Mouse (Mus musculus) liver, adult 2 months (tissue): Measurements from ENCODE around the gene Dram1. TPM values are rescaled to one million over a fixed set of nuclear protein-coding genes. Genes with fewer than 3 reads are reported as not detected.
A peak's percentile ranks its signal among the peaks of the same experiment; 100 is the strongest.

Experiments
- DNase-seq: peaks from one replicate; pipeline ENCODE4 v3.0.0-alpha.2; 2011; ENCODE audit warnings: low read depth, low spot score; ENCODE audit errors: extremely low read depth
- H3K27ac ChIP-seq: fragments of 200-500 bp; replicated peaks from 2 replicates; pipeline ENCODE4 v1.5.1; 2012; ENCODE audit warnings: low read depth, mild to moderate bottlenecking, control low read depth, inconsistent platforms, low read length; ENCODE audit not compliant: insufficient read depth
- H3K27me3 ChIP-seq: fragments of 200-500 bp; 2 replicates; pipeline ENCODE4 v1.6.1; 2012; ENCODE audit warnings: mild to moderate bottlenecking, moderate library complexity, low read length, inconsistent platforms; ENCODE audit not compliant: control insufficient read depth, insufficient read depth
- H3K36me3 ChIP-seq: fragments of 200-500 bp; 2 replicates; pipeline ENCODE4 v1.6.1; 2012; ENCODE audit warnings: low read length, inconsistent platforms; ENCODE audit not compliant: control insufficient read depth, insufficient read depth
- H3K4me1 ChIP-seq: fragments of 200-500 bp; 2 replicates; pipeline ENCODE4 v1.6.1; 2011; ENCODE audit warnings: low read length; ENCODE audit not compliant: control insufficient read depth, insufficient read depth
- H3K4me3 ChIP-seq: fragments of 200-500 bp; 2 replicates; pipeline ENCODE4 v1.5.1; 2011; ENCODE audit warnings: low read depth, mild to moderate bottlenecking, control low read depth, low read length, moderate library complexity; ENCODE audit not compliant: insufficient read depth
- H3K79me2 ChIP-seq: fragments of 200-500 bp; 2 replicates; pipeline ENCODE4 v1.6.1; 2012; ENCODE audit warnings: inconsistent platforms, mild to moderate bottlenecking, low read length, moderate library complexity; ENCODE audit not compliant: control insufficient read depth, insufficient read depth
- H3K9ac ChIP-seq: fragments of 200-500 bp; 2 replicates; pipeline ENCODE4 v1.6.1; 2012; ENCODE audit warnings: low read depth, mild to moderate bottlenecking, control low read depth, inconsistent platforms, low read length
- CTCF ChIP-seq: fragments of 200-500 bp; IDR thresholded peaks from 2 replicates; pipeline ENCODE4 v1.5.1; 2011; ENCODE audit warnings: low read depth, low read length, control low read depth
- POLR2A ChIP-seq: fragments of 200-500 bp; IDR thresholded peaks from 2 replicates; pipeline ENCODE4 v1.6.1; 2011; ENCODE audit warnings: low read length, control low read depth; ENCODE audit not compliant: insufficient read depth; ENCODE audit errors: extremely low read depth
- WGBS: fragments of 180-500 bp; shearing (Covaris S2); methylation state at CpG from one replicate; pipeline ENCODE4 v1.1.7; 2018; 5-methylcytosine and 5-hydroxymethylcytosine counted together
- polyA plus RNA-seq: library from polyadenylated mRNA; depleted of rRNA; stranded (reverse); fragments of >200 nt; gene quantifications from 2 replicates; pipeline ENCODE4 v1.2.3, GENCODE M21; 2012
- total RNA-seq: library from RNA; depleted of rRNA; stranded (reverse); fragments of >200 nt; gene quantifications from 2 replicates; pipeline ENCODE4 v1.2.3, GENCODE M21; 2014

Dram1 gene
- total and polyA plus RNA-seq, 2 experiments, result 0.46 to 0.60 TPM

- TF ChIP-seq CTCF (peak; percentile 79), POLR2A (no peak)
- peak; percentile 71 for DNase-seq
- H3K4me3 ChIP-seq, result no peak overlapping the region
- H3K27me3 ChIP-seq, result no peaks in the 10 kb centered on the region
- H3K4me1 ChIP-seq, result no peaks in the 10 kb centered on the region
- no peak overlapping the region for H3K27ac ChIP-seq
- H3K36me3 ChIP-seq, result no peaks in the 10 kb centered on the region
- no peaks in the 10 kb centered on the region for H3K79me2 ChIP-seq
- WGBS, result under 1% methylated on average over 4 of the region's 4 CpGs
- H3K9ac ChIP-seq, result no peak overlapping the region
Measured at GRCm38 (mm10) chr10:88304302-88304701, 74.6 kb downstream of the Dram1 start.

DNA sequence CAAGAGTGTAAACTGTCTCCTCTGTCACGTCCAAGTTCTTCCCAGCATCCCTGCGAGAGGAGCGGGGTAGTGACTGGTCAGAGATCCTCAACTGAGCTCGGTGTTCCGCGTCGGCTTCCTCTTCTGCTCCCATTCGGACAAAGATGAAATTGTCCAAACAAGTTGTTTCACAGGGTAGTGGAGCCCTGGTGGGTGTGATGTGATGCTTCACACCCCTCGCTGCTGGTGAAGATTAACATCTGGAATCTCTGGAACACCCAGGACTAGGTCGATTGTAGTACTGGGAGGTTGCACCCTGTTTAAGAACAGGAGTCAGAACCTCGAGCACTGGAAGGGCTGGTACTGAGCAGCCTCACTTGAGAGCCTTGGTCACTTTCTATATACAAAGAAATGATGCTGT lies 75.8 kb downstream of the Dram1 start:
- no peak for DNase-seq
- Histone ChIP-seq H3K27ac (no peak overlapping the region), H3K79me2 (no peaks in the 10 kb centered on the region), H3K4me1 (no peaks in the 10 kb centered on the region), H3K36me3 (no peaks in the 10 kb centered on the region), H3K9ac (no peak overlapping the region), H3K4me3 (no peak overlapping the region), H3K27me3 (no peaks in the 10 kb centered on the region)
- WGBS, result 84% methylated on average over 11 of the region's 11 CpGs
- TF ChIP-seq CTCF (no peak), POLR2A (no peak)

- no peak overlapping the region for H3K27ac ChIP-seq
- no peak for DNase-seq
- 82% methylated on average over 6 of the region's 6 CpGs for WGBS
- H3K4me3 ChIP-seq, result no peak overlapping the region
- no peaks in the 10 kb centered on the region for H3K4me1 ChIP-seq
- H3K36me3 ChIP-seq, result no peaks in the 10 kb centered on the region
- no peaks in the 10 kb centered on the region for H3K27me3 ChIP-seq
- H3K79me2 ChIP-seq, result no peaks in the 10 kb centered on the region
- no peak overlapping the region for H3K9ac ChIP-seq
- TF ChIP-seq POLR2A (no peak), CTCF (no peak)
Measured at GRCm38 (mm10) chr10:88301802-88302470, 76.9 kb downstream of the Dram1 start.

DNA sequence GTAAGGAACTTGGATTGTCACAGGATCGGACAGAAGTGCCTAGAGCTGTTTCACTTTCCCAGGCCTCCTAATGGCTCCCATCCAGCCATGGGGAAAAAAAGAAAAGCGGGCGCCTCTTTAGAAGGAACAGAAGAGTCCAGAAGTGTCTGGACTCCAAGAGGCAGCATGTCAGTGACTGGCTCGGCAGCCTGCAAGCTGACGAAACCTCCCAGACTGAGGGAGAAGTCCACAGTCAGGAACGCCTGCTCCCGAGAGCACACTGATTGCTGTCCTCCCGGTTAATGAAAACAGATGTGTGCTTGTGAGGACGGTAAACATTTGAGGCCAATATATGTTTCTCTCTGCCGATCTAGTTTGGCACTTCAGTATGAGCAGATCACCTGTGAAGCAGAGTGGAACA lies 81.9 kb downstream of the Dram1 start:
- H3K27me3 ChIP-seq, result no peaks in the 10 kb centered on the region
- no peaks in the 10 kb centered on the region for H3K4me1 ChIP-seq
- no peak overlapping the region for H3K27ac ChIP-seq
- no peak for TF ChIP-seq POLR2A
- TF ChIP-seq CTCF, result no peak
- H3K4me3 ChIP-seq, result no peak overlapping the region
- H3K9ac ChIP-seq, result no peak overlapping the region
- no peaks in the 10 kb centered on the region for H3K79me2 ChIP-seq
- H3K36me3 ChIP-seq, result no peaks in the 10 kb centered on the region
- 48% methylated on average over 10 of the region's 10 CpGs for WGBS
- DNase-seq, result no peak

GRCm38 (mm10) chr10:88295091-88295490 lies 83.8 kb downstream of the Dram1 start:
- WGBS, result 86% methylated on average over 6 of the region's 6 CpGs
- no peaks in the 10 kb centered on the region for H3K27me3 ChIP-seq
- no peak overlapping the region for H3K27ac ChIP-seq
- no peak for TF ChIP-seq POLR2A
- no peak for TF ChIP-seq CTCF
- no peaks in the 10 kb centered on the region for H3K4me1 ChIP-seq
- H3K79me2 ChIP-seq, result no peaks in the 10 kb centered on the region
- H3K4me3 ChIP-seq, result no peak overlapping the region
- DNase-seq, result no peak
- H3K36me3 ChIP-seq, result no peaks in the 10 kb centered on the region
- no peak overlapping the region for H3K9ac ChIP-seq

DNA sequence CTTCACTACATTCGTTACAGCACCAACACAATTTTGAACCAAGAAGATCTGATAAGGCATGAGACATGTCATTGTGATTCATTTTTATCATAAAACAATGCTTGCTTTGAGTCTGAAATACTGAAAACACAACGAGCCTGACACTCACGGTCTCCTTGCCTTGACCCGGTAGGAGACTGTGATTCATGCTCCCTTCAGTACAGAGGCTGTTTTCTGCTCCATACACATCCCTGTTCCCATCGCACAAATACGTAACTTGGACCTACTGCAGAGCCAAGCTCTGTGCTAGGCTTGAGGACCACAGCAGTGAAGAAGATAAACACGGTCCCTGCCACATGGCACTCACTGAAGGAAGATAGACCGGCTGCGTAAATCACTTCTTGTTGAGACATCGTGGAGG lies 90.8 kb downstream of the Dram1 start:
- Histone ChIP-seq H3K9ac (no peak overlapping the region), H3K27me3 (no peaks in the 10 kb centered on the region), H3K4me1 (no peaks in the 10 kb centered on the region), H3K27ac (no peak overlapping the region), H3K79me2 (no peaks in the 10 kb centered on the region), H3K4me3 (no peak overlapping the region), H3K36me3 (no peaks in the 10 kb centered on the region)
- WGBS, result 88% methylated on average over 10 of the region's 10 CpGs
- no peak for TF ChIP-seq POLR2A
- TF ChIP-seq CTCF, result no peak
- DNase-seq, result no peak
